Mouse (Mus musculus) thymus, postnatal 36 days (tissue): Measurements from ENCODE around the gene Stra6.

ENCODE experiments used
- DNase-seq, 2 experiments: peaks; one replicate each; pipeline ENCODE4 v3.0.0; 2022; ENCODE audit warnings: mixed read lengths in 2 of 2

Stra6 gene

GRCm38 (mm10) chr9:58096629-58097301, 33.2 kb downstream of the Stra6 start:
- no peak for DNase-seq

GRCm38 (mm10) chr9:58099836-58100565, 36.4 kb downstream of the Stra6 start:
- no peak for DNase-seq

GRCm38 (mm10) chr9:58102013-58102412, 38.4 kb downstream of the Stra6 start:
- DNase-seq = no peak

- DNase-seq = no peak
These were observed 40.1 kb downstream of the Stra6 start for GRCm38 (mm10) chr9:58103647-58104046.

- no peak for DNase-seq
These were observed 42.1 kb downstream of the Stra6 start for GRCm38 (mm10) chr9:58105595-58106169.

GRCm38 (mm10) chr9:58107494-58107893, 43.9 kb downstream of the Stra6 start:
- no peak for DNase-seq

- no peak for DNase-seq
These were observed 47.2 kb downstream of the Stra6 start for GRCm38 (mm10) chr9:58110787-58111186.

GRCm38 (mm10) chr9:58111431-58111830, 47.8 kb downstream of the Stra6 start:
- DNase-seq = peak; percentile 25 to 45

- peak; percentile 66 to 80 for DNase-seq
These were observed 48.7 kb downstream of the Stra6 start for GRCm38 (mm10) chr9:58112321-58112751.

- DNase-seq = peak; percentile 15 to 53
These were observed 49.3 kb downstream of the Stra6 start for GRCm38 (mm10) chr9:58112866-58113278.

GRCm38 (mm10) chr9:58113279-58113884, 49.8 kb downstream of the Stra6 start:
- peak in 1 of 2 experiments; percentile 22 for DNase-seq

GRCm38 (mm10) chr9:58114019-58114418, 50.4 kb downstream of the Stra6 start:
- DNase-seq = no peak

GRCm38 (mm10) chr9:58115297-58115925, 51.8 kb downstream of the Stra6 start:
- DNase-seq = no peak

- no peak for DNase-seq
These were observed 52.5 kb downstream of the Stra6 start for GRCm38 (mm10) chr9:58116024-58116651.

GRCm38 (mm10) chr9:58118671-58119070, 55.1 kb downstream of the Stra6 start, which contains the start of gene Ccdc33:
Ccdc33 (minus strand) TSS chr9:58118823.
- DNase-seq = no peak

- no peak for DNase-seq
These were observed 61.5 kb downstream of the Stra6 start for GRCm38 (mm10) chr9:58125085-58125484.

GRCm38 (mm10) chr9:58125811-58126210, 62.2 kb downstream of the Stra6 start:
- DNase-seq = no peak

- no peak for DNase-seq
These were observed 65.4 kb downstream of the Stra6 start for GRCm38 (mm10) chr9:58128926-58129413.

GRCm38 (mm10) chr9:58129508-58129907, 65.9 kb downstream of the Stra6 start:
- no peak for DNase-seq

- no peak for DNase-seq
These were observed 67.3 kb downstream of the Stra6 start for GRCm38 (mm10) chr9:58130909-58131308.

GRCm38 (mm10) chr9:58131735-58132134, 68.1 kb downstream of the Stra6 start:
- DNase-seq = peak in 1 of 2 experiments; percentile 21
